Comparison of ENCODE assay signal across 11 mouse cellular contexts in the genomic region with DNA sequence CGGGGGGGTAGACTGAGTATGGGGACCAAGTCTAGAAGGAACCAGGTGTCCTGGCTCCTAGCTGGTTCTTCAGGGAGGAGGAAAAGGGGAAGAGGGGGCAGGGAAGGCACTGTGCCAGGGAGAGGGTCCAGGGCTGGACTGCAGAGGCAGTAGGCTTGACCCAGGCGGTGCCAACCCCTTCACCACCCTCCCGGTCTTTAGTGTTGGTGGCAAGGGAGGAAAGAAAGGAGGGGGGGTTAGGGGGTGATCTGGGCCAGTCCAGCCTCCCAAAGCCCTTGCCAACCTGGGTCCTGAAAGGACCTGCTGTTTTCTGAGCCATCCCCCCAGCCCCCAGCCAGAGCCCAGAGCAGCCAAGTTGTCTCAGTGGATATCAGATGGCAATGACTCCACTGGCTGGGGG. TPM values are rescaled to one million over a fixed set of nuclear protein-coding genes. Genes with fewer than 3 reads are reported as not detected.
A peak's percentile ranks its signal among the peaks of the same experiment; 100 is the strongest.
DNase-seq lines count a peak whose midpoint lies in the region; ATAC-seq and TF ChIP-seq lines count a peak whose summit lies in the region.
"Had no signal": no experiment of that assay in that cellular context is flagged by ENCODE, and none has a peak within 500 bp of the region (broad histone marks: within the 10 kb centered on the region; RNA-seq: fewer than 3 reads in every experiment).

No protein-coding gene starts in this region.

- peak overlapping the region; percentile 50 for H3K4me3 ChIP-seq in kidney, adult 2 months (ENCODE audit: insufficient read depth, low read depth, low read length)
- H3K4me3 ChIP-seq in forebrain, embryonic 12.5 days (replicated peaks): no peak overlapping the region
- H3K4me3 ChIP-seq: liver, embryonic 13.5 days had no signal

- no peak overlapping the region for H3K9ac ChIP-seq in forebrain, embryonic 12.5 days
- H3K9ac ChIP-seq: liver, embryonic 13.5 days had no signal

- peak overlapping the region; percentile 81 for H3K27ac ChIP-seq in kidney, adult 2 months (ENCODE audit: insufficient read depth, low read depth, low read length)
- H3K27ac ChIP-seq in forebrain, embryonic 12.5 days: no peak overlapping the region
- H3K27ac ChIP-seq: liver, embryonic 13.5 days had no signal

- no peak for ATAC-seq in forebrain, embryonic 12.5 days (ENCODE audit: low FRiP score)
- ATAC-seq in megakaryocyte-erythroid progenitor cell, adult 5-6 weeks (replicated peaks; ENCODE audit: low FRiP score, low TSS enrichment, poor library complexity, severe bottlenecking): no peak
- ATAC-seq in megakaryocyte progenitor cell, adult 5-6 weeks (replicated peaks; ENCODE audit: poor library complexity): no peak
- ATAC-seq: intestine, postnatal 0 days had no signal

- TF ChIP-seq CTCF in kidney, adult 2 months (conservative IDR thresholded peaks at IDR 0.05; ENCODE audit: insufficient read depth, insufficient read length, low read depth, low read length): no peak

- H3K4me1 ChIP-seq in kidney, adult 2 months (ENCODE audit: control insufficient read depth, insufficient read depth, low read length): no peaks in the 10 kb centered on the region; the same call in 1 of the 2 replicates
- H3K4me1 ChIP-seq in forebrain, embryonic 12.5 days: peaks cover 33% of the 10 kb centered on the region

- peak overlapping the region; percentile 69 for H3K4me2 ChIP-seq in forebrain, embryonic 12.5 days
- H3K4me2 ChIP-seq: liver, embryonic 13.5 days had no signal

- no peaks in the 10 kb centered on the region for H3K36me3 ChIP-seq in kidney, adult 2 months (ENCODE audit: control insufficient read depth, insufficient read depth, low read length)
- H3K36me3 ChIP-seq in forebrain, embryonic 12.5 days (replicated peaks): no peaks in the 10 kb centered on the region
- H3K36me3 ChIP-seq: liver, embryonic 13.5 days had no signal

- H3K27me3 ChIP-seq in kidney, adult 2 months (replicated peaks; ENCODE audit: control insufficient read depth, insufficient read depth, low read length): no peaks in the 10 kb centered on the region
- H3K27me3 ChIP-seq in forebrain, embryonic 12.5 days: peaks cover 27% of the 10 kb centered on the region

- no peaks in the 10 kb centered on the region for H3K9me3 ChIP-seq in forebrain, embryonic 12.5 days
- H3K9me3 ChIP-seq: liver, embryonic 13.5 days had no signal

- no peak for DNase-seq in kidney, adult 2 months
- no peak for DNase-seq in kidney, postnatal 36 days
- peak; percentile 92 for DNase-seq in layer of hippocampus, adult 9-11 months
- peak; percentile 75 for DNase-seq in right cerebral cortex, adult 18-20 months
- no peak for DNase-seq in adrenal gland, postnatal 25 days
- DNase-seq: liver, embryonic 13.5 days had no signal

- 74% methylated on average over 3 of the region's 3 CpGs for whole genome bisulfite sequencing in kidney, adult 2 months
- 87% methylated on average over 3 of the region's 3 CpGs for WGBS in forebrain, embryonic 12.5 days

- no peak for TF ChIP-seq POLR2A in kidney, adult 2 months (IDR thresholded peaks at IDR 0.05; ENCODE audit: low read depth, low read length)

RNA-seq across cellular contexts. Expression of gene Kcnj10, which starts 1.7 kb away (rescaled TPM):
- polyA plus RNA-seq in kidney, adult 2 months (2012; rRNA removed): 17.0 and 17.1 TPM in 2 replicates
- polyA plus RNA-seq in forebrain, embryonic 12.5 days (2016; fragmentation: Nextera tagmentation; extraction: Ambion mirVana): 0.93 and 1.2 TPM in 2 replicates
- not detected in 2 replicates for total RNA-seq in megakaryocyte-erythroid progenitor cell, adult 5-6 weeks (2014; fragmentation: Nextera tagmentation)
- 0.15 and 0.75 TPM in 2 replicates for total RNA-seq in megakaryocyte-erythroid progenitor cell, adult 5-6 weeks (2017)
- total RNA-seq in megakaryocyte progenitor cell, adult 5-6 weeks (2015): 0.20 and 0.24 TPM in 2 replicates
- total RNA-seq in megakaryocyte progenitor cell, adult 5-6 weeks (2017): 0.04 and 0.14 TPM in 2 replicates
- total RNA-seq in adrenal gland, postnatal 25 days (2021): 0.39 and 0.48 TPM in 2 replicates

RNA-seq across cellular contexts. Expression of gene Kcnj9, which starts 13.6 kb away (rescaled TPM):
- 0.06 and 0.11 TPM in 2 replicates for polyA plus RNA-seq in kidney, adult 2 months (2012; rRNA removed)
- 2.5 and 2.8 TPM in 2 replicates for polyA plus RNA-seq in forebrain, embryonic 12.5 days (2016; fragmentation: Nextera tagmentation; extraction: Ambion mirVana)
- total RNA-seq in megakaryocyte-erythroid progenitor cell, adult 5-6 weeks (2014; fragmentation: Nextera tagmentation): not detected in 2 replicates
- total RNA-seq in megakaryocyte-erythroid progenitor cell, adult 5-6 weeks (2017): not detected in 2 replicates
- not detected in 2 replicates for total RNA-seq in megakaryocyte progenitor cell, adult 5-6 weeks (2015)
- total RNA-seq in megakaryocyte progenitor cell, adult 5-6 weeks (2017): not detected in 2 replicates
- 0.18 TPM in 1 of 2 replicates, not detected in the other for total RNA-seq in adrenal gland, postnatal 25 days (2021)
- total RNA-seq: granulocyte monocyte progenitor cell, adult 5-6 weeks had no signal
- polyA plus RNA-seq: liver, embryonic 13.5 days had no signal

RNA-seq across cellular contexts. Expression of gene Pigm, which starts 33.6 kb away (rescaled TPM):
- 4.9 and 5.6 TPM in 2 replicates for polyA plus RNA-seq in kidney, adult 2 months (2012; rRNA removed)
- polyA plus RNA-seq in forebrain, embryonic 12.5 days (2016; fragmentation: Nextera tagmentation; extraction: Ambion mirVana): 10.9 and 11.5 TPM in 2 replicates
- 12.9 and 18.2 TPM in 2 replicates for total RNA-seq in megakaryocyte-erythroid progenitor cell, adult 5-6 weeks (2014; fragmentation: Nextera tagmentation)
- total RNA-seq in megakaryocyte-erythroid progenitor cell, adult 5-6 weeks (2017): 16.4 and 16.8 TPM in 2 replicates
- total RNA-seq in megakaryocyte progenitor cell, adult 5-6 weeks (2015): 14.7 and 16.2 TPM in 2 replicates
- 15.3 and 15.7 TPM in 2 replicates for total RNA-seq in megakaryocyte progenitor cell, adult 5-6 weeks (2017)
- 11.8 and 13.1 TPM in 2 replicates for total RNA-seq in adrenal gland, postnatal 25 days (2021)

RNA-seq across cellular contexts. Expression of gene Atp1a2, which starts 44.9 kb away (rescaled TPM):
- polyA plus RNA-seq in kidney, adult 2 months (2012; rRNA removed): 21.5 and 36.4 TPM in 2 replicates
- polyA plus RNA-seq in forebrain, embryonic 12.5 days (2016; fragmentation: Nextera tagmentation; extraction: Ambion mirVana): 9.5 and 10.8 TPM in 2 replicates
- not detected in 2 replicates for total RNA-seq in megakaryocyte-erythroid progenitor cell, adult 5-6 weeks (2014; fragmentation: Nextera tagmentation)
- not detected in 2 replicates for total RNA-seq in megakaryocyte-erythroid progenitor cell, adult 5-6 weeks (2017)
- not detected in 2 replicates for total RNA-seq in megakaryocyte progenitor cell, adult 5-6 weeks (2015)
- total RNA-seq in megakaryocyte progenitor cell, adult 5-6 weeks (2017): not detected in 2 replicates
- total RNA-seq in adrenal gland, postnatal 25 days (2021): 110 and 122 TPM in 2 replicates
- total RNA-seq: granulocyte monocyte progenitor cell, adult 5-6 weeks had no signal

Comparison
In these comparisons a context has a peak if more than half of its experiments do, and no peak if none do; other contexts are left out.
1. DNase-seq: peak in layer of hippocampus, adult 9-11 months (single experiment) and right cerebral cortex, adult 18-20 months (single experiment); none in kidney, adult 2 months (single experiment), kidney, postnatal 36 days (0 of 2) and adrenal gland, postnatal 25 days (single experiment).